Mouse (Mus musculus) activated CD4-positive, CD25-positive, alpha-beta regulatory T cell, adult 4 months (primary cell): ENCODE data around the gene 4933411K16Rik. TPM values are rescaled to one million over a fixed set of nuclear protein-coding genes. Genes with fewer than 3 reads are reported as not detected.

Experiments
- ATAC-seq: one replicate; pipeline ENCODE4 v1.8.0; 2017
- polyA plus RNA-seq, 2 experiments: library from polyadenylated mRNA; unstranded; fragments of 100-300 nt; shearing (Covaris generic); gene quantifications; one replicate each; pipeline ENCODE4 v1.2.1; 2017

Gene 4933411K16Rik
- polyA plus RNA-seq, 2 experiments from 2014 or later = not detected

GRCm38 (mm10) chr19:42036357-42036756, 15.7 kb upstream of the 4933411K16Rik start:
- no peak for ATAC-seq

- ATAC-seq = no peak
Measured at GRCm38 (mm10) chr19:42037167-42037702, 14.8 kb upstream of the 4933411K16Rik start.

- no peak for ATAC-seq
Measured at GRCm38 (mm10) chr19:42038310-42038709, 13.7 kb upstream of the 4933411K16Rik start.

DNA sequence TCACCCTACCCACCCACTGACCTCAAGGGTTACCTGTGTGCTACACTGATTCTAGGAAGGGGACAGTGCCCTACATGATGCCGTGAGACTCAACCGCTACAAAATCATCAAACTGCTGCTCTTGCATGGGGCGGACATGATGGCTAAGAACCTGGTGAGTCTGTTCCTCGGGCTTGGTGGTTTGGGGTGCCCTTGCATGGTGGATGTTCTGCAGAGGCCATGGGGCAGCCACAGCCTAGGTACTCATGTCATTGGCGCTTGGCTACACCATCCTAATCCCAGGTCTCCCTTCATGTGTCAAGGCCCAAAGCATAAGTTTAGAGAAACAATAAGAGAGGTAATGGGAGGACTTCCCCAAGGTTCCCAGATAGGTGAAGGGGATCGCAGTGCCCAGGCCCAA, 8.1 kb upstream of the 4933411K16Rik start:
- ATAC-seq = no peak

DNA sequence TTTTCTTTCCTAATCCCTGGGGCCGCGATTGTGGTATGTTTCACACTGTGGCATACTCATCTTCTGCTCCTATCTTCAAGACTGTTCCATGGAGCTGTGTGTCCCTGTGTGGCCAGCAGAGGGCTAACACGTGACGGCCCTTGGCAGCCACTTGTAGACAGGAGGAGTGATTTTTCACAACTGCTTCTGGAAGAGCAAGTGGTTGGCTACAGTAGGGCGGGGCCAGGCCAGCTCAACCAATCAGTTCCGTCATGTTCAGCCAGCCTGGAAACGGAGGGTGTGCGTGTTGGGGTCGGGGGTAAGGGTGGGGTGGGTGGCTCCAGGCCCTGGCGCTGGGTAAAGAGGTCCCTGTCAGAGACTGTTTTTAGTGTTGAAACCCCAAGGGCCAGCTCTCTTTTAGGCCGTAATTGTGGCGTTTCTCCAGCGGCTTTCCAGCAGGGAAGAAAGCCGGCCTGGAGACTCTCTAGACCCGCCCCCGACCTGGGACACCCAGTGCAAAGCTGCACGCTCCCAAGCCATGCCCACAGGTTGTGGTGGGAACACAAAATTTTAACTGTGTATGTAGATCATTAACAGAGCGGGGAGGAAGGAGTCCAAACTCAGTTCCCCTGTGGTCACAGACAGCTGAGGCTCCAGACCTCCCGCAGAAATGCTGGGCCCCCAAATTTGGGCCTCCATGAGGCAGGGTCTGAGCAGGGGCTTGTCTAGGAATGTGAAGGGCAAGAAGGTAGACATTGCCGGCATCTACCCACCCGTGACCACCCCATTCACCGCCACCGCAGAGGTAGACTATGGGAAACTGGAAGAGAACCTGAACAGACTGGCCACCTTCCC, 6.6 kb upstream of the 4933411K16Rik start, which contains the start of gene Hoga1:
Gene Hoga1 (plus strand): TSS at position 342 of the 834 bp plus-strand sequence.
- ATAC-seq = peak; percentile 57

DNA sequence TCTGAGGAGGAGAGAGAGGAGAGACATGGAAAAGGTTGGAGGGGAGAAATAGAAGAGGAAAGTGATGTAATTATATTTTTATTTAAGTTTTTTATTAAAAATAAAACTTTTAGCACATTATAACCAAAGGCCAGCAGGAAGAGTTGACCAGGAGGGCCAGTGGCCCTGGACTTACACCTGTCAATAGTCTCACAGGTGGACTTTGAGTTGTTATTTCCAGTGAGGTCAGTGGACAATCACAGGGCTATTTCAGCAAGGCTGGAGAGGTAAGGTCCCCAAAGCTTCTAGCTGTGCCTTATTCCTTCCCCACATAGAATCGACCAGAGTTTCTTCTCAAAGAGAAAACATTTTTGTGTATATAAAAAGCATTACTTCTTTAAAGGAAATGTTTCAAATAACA, 1.8 kb upstream of the 4933411K16Rik start:
- no peak for ATAC-seq

- ATAC-seq = no peak
Measured at GRCm38 (mm10) chr19:42051351-42051750, 697 bp upstream of the 4933411K16Rik start.

DNA sequence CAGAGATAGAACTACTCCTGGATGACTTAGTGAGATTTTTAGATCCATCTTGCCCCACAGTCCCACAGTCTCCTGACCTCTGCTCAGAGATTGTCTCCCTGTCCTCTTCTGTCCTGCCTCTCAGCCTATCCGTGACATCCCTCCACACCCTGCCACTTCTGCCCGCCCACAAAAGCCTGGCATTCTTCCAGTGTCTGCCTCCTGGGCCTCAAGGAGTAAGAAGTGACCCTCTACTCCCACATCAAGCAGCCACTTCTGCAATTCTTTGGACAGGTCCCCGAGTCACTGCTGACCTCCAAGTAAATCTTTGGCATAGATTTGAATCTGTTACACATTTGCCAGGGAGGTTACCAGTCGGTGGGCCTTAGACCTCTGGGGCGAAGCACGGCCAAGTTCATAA, 2.2 kb downstream of the 4933411K16Rik start:
- no peak for ATAC-seq

DNA sequence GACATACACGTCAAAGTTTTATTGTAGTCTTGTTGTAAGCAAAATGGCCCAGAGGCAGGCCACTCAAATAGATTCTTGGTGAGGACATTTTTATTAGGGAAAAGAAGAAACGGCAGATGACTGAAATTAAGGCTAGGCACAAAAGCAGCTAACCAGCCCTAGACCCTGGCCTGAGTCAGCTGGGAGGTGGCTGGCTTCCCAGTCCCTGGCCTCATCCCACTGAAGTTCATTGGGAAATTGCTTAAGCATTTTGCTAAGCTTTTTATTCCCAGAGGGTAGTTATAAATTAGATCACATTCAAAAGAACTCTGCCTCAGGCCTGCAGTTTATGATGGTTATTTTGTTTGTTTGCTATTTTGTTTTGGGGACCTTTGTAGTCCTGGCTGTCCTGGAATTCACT, 3.8 kb downstream of the 4933411K16Rik start:
- no peak for ATAC-seq

- no peak for ATAC-seq
Measured at GRCm38 (mm10) chr19:42056719-42057409, 4.8 kb downstream of the 4933411K16Rik start.

GRCm38 (mm10) chr19:42058426-42058825, 6.4 kb downstream of the 4933411K16Rik start:
- no peak for ATAC-seq

DNA sequence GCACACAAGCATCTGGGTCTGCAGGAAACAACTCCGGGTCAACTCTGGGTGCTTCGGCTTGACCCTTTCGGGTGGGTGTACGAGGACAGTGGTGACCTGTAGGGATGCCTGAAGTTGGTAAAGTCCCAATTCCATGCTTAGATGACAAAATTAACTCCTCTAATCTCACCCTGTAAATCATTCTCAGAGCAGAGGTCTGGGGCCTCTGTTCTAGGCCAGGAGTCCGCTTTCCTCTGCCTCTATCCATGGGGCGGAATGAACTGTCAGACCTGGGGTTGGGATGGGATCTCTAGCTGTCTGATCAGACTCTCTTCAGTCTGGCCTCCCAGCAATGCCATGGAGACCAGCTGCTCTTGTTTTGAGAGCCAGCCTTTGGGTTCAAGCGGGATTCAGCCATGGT, 9.4 kb downstream of the 4933411K16Rik start:
- ATAC-seq = no peak

DNA sequence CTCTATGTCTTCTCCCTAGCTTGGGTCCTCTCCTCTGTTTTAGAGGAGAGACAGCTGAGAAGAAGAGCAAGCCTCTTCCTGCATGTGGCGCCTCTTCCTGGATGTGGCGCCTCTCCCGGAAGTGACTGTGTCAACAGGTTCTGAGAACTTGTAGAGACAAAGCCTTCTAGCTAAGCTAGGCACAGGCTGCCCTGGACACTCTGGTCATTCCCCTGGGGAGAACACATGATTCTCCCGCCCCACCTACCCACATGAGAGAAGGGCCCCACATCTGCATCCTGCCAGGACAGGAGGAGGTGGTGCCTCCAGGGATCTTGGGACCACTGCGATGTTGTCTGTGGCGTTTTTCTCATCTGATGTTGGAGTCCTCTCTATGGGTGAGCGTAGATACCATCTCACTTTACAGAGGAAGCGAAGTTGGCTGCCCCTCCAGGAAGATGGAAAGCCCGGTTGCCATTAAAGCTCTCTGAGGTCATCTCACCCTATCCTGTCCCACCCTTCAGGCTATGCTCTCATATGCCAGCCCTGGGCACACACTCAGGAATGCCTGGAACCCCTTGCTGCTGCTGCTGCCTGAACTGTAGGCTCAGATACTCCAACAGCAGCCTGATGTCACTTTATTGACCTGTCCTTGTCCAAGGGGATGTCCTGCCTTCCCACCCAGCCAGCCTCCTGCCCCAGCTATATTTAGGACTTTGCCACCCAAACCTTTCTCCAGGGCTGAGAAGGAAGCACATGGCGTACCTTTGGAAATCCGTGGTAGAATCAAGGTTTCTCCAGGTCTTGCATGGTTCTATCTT, 16.6 kb downstream of the 4933411K16Rik start:
- no peak for ATAC-seq

DNA sequence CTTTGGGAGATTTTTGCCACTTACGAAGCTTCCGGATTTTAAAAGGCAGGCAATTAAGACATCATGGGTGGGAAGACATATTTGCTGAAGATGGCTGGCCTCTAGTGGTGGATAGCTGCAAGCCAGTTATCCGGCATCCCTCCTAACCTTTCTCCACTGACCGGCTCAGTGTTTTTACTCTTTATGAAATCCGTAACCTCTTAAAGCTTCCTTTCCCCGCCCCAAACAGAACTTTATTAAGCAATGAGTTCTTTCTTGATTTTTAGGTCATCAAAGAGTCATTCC, 17.1 kb downstream of the 4933411K16Rik start:
- ATAC-seq = no peak

DNA sequence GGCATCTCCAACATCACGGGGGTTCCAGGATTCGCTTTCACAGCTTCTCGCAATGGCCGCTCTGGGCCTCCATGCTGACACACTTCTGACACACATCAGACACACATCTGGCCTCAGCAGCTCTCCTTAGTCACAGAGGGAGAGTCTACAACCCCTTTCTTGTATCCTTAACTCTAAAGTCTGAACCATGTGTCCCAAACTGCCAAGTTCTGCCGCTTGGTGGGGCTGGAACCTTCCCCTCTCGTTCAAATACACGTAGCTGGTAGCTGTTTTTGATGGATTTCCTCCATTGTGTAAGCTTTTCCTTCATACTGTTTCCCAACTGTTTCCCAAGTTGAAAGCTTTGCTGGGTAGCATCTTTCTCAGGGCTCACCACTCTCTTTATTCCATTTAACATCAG, 19.2 kb downstream of the 4933411K16Rik start:
- ATAC-seq = no peak

GRCm38 (mm10) chr19:42071886-42072608, 20.0 kb downstream of the 4933411K16Rik start:
- ATAC-seq = no peak

DNA sequence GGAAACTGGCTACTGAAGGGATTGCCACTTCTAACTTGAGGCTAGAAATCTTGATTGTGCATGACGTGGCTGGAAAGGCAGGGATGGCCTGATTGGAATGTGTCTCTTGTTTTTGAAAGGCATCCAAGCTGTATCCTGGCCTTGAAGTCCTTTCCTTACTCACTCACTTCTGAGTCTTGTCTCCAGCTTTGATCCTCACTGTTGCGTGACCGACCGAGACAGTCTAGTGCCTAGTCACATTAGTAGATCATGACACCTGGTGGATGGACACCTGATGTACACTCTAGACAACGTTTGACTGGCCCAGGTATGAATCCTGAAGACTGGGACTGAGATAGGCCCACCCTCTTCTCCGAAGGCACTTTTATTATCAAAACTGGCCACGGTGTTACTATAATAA, 20.8 kb downstream of the 4933411K16Rik start:
- ATAC-seq = no peak

DNA sequence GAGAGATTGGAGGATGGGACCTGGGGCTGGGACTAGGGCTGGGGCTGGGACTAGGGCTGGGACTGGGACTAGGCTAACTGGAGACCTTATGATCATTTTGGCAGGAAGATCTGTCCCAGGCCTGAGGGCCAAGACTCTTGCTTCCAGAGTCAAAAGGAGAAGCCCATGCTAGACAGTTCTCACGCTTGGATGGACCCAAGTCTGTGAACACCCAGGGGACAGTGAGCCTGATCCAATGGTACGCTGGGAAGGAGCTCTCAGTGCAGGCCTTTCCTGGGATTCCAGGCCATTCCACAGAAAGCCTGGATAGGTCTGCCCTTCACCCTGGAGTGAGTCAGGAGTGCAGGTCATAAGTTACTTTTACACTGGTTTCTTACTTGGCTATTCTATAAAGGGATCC, 23.0 kb downstream of the 4933411K16Rik start:
- no peak for ATAC-seq

GRCm38 (mm10) chr19:42075992-42076391, 23.9 kb downstream of the 4933411K16Rik start:
- no peak for ATAC-seq

- ATAC-seq = no peak
Measured at GRCm38 (mm10) chr19:42078566-42078965, 26.5 kb downstream of the 4933411K16Rik start.

GRCm38 (mm10) chr19:42079006-42079405, 27.0 kb downstream of the 4933411K16Rik start:
- ATAC-seq = no peak

DNA sequence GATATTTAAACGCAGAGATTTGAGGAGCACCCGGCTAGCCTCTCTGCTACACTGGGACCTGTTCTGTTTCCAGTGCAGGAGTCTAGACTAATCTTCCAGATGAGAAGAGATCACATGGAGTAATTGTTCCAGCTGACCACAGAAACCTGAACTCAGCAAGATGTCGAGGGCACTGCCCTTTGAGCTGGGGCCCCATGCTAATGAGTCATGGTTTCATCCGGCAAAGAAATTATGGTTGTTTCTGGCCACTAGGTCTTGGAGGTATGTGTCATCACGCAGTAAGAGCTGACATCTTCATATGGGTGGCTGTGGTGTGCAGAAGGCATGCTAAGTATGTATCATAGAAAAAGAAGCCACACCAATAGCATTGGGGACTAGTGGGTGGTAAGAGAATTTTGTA, 27.9 kb downstream of the 4933411K16Rik start:
- no peak for ATAC-seq
